9 mouse cellular contexts compared by ENCODE assay signal in the genomic region with DNA sequence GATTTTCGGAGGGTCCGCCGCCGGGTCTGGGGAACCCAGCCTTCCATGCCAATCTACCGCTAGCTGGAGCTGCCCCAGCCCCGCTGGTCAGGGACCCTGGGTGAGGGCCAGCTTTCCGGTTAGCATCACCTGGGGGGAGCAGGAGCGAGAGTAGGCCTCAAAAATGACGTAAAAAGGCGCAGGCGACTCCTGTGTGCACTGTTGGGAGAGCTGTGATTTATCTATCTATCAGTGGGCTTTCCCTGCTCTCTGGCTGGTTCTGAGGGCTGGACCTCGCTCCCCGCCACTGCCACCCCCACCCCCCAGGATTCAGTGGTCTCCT. TPM values are rescaled to one million over a fixed set of nuclear protein-coding genes. Genes with fewer than 3 reads are reported as not detected.
DNase-seq lines count a peak whose midpoint lies in the region; ATAC-seq and TF ChIP-seq lines count a peak whose summit lies in the region.
"Had no signal": no experiment of that assay in that cellular context is flagged by ENCODE, and none has a peak within 500 bp of the region (broad histone marks: within the 10 kb centered on the region; RNA-seq: fewer than 3 reads in every experiment).

No protein-coding gene starts in this region.

- no peak overlapping the region for H3K27ac ChIP-seq in heart, embryonic 14.5 days (replicated peaks in 1 of 2; ENCODE audit: control insufficient read depth in 1 of 2, insufficient read depth in 1 of 2, low read depth in 2 of 2, low read length in 2 of 2)
- peak overlapping the region; percentile 96 for H3K27ac ChIP-seq in hindbrain, embryonic 10.5 days
- H3K27ac ChIP-seq in midbrain, embryonic 11.5 days (ENCODE audit: low read depth, low read length): peak overlapping the region; percentile 72

- no peaks in the 10 kb centered on the region for H3K27me3 ChIP-seq in heart, embryonic 14.5 days (ENCODE audit: control insufficient read depth, insufficient read depth, low read length)
- H3K27me3 ChIP-seq in G1E (ENCODE audit: insufficient read depth, low read length): no peaks in the 10 kb centered on the region
- no peaks in the 10 kb centered on the region for H3K27me3 ChIP-seq in hindbrain, embryonic 10.5 days (ENCODE audit: insufficient read depth, poor library complexity, severe bottlenecking)
- no peaks in the 10 kb centered on the region for H3K27me3 ChIP-seq in midbrain, embryonic 11.5 days (ENCODE audit: control insufficient read depth, insufficient read depth, low read length)

- H3K4me2 ChIP-seq in heart, embryonic 14.5 days (ENCODE audit: low read length): peak overlapping the region; percentile 81
- H3K4me2 ChIP-seq in midbrain, embryonic 11.5 days: peak overlapping the region; percentile 74

- no peaks in the 10 kb centered on the region for H3K36me3 ChIP-seq in heart, embryonic 14.5 days (ENCODE audit: control insufficient read depth, insufficient read depth, low read length)
- no peaks in the 10 kb centered on the region for H3K36me3 ChIP-seq in G1E (replicated peaks)
- peaks cover 1% of the 10 kb centered on the region for H3K36me3 ChIP-seq in hindbrain, embryonic 10.5 days
- no peaks in the 10 kb centered on the region for H3K36me3 ChIP-seq in midbrain, embryonic 11.5 days (ENCODE audit: control insufficient read depth, insufficient read depth, low read length)

- DNase-seq in heart, postnatal 4 days: no peak
- DNase-seq in G1E (ENCODE audit: low spot score): no peak
- no peak for DNase-seq in hindbrain, embryonic 10.5 days (ENCODE audit: low spot score)
- DNase-seq in midbrain, embryonic 11.5 days (ENCODE audit: low spot score, missing footprints): no peak
- DNase-seq in right cerebral cortex, postnatal 25 days: no peak
- no peak for DNase-seq in urinary bladder, postnatal 10 days (ENCODE audit: low spot score)
- no peak for DNase-seq in embryo, embryonic 10 days (ENCODE audit: low spot score)

- H3K9me3 ChIP-seq in heart, embryonic 14.5 days (ENCODE audit: control insufficient read depth, low read length): no peaks in the 10 kb centered on the region
- peaks cover 17% of the 10 kb centered on the region for H3K9me3 ChIP-seq in G1E (replicated peaks)
- H3K9me3 ChIP-seq in hindbrain, embryonic 10.5 days: no peaks in the 10 kb centered on the region
- H3K9me3 ChIP-seq in midbrain, embryonic 11.5 days (ENCODE audit: control insufficient read depth, low read length): no peaks in the 10 kb centered on the region

- peak overlapping the region; percentile 83 for H3K9ac ChIP-seq in heart, embryonic 14.5 days (ENCODE audit: low read length)
- H3K9ac ChIP-seq in midbrain, embryonic 11.5 days (ENCODE audit: low read length): peak overlapping the region; percentile 93

- peak; percentile 57 for ATAC-seq in heart, embryonic 14.5 days (ENCODE audit: insufficient number of reproducible peaks, insufficient read depth, low FRiP score, low read depth)
- ATAC-seq in G1E (ENCODE audit: extremely low read depth, insufficient number of reproducible peaks, low FRiP score, poor library complexity, severe bottlenecking): no peak
- ATAC-seq in midbrain, embryonic 11.5 days (ENCODE audit: low FRiP score): peak; percentile 84

- TF ChIP-seq CTCF in G1E (IDR thresholded peaks at IDR 0.05; ENCODE audit: low read depth, low read length): no peak

- peak overlapping the region; percentile 70 to 89 for H3K4me3 ChIP-seq in heart, embryonic 14.5 days (ENCODE audit: control insufficient read depth in 1 of 2, insufficient read depth in 1 of 2, low read depth in 1 of 2, low read length in 2 of 2)
- H3K4me3 ChIP-seq in G1E (ENCODE audit: low read depth, low read length): peak overlapping the region; percentile 53; the same call in 1 of the 2 replicates
- peak overlapping the region; percentile 88 for H3K4me3 ChIP-seq in hindbrain, embryonic 10.5 days
- H3K4me3 ChIP-seq in midbrain, embryonic 11.5 days (ENCODE audit: low read depth, low read length): peak overlapping the region; percentile 78

- H3K4me1 ChIP-seq in heart, embryonic 14.5 days (ENCODE audit: control insufficient read depth in 2 of 2, insufficient read depth in 2 of 2, low read length in 2 of 2): no peaks in the 10 kb centered on the region; a peak in 1 of 4 replicates
- H3K4me1 ChIP-seq in G1E (ENCODE audit: insufficient read depth, low read depth, low read length): no peaks in the 10 kb centered on the region; the same call in 1 of the 2 replicates
- H3K4me1 ChIP-seq in hindbrain, embryonic 10.5 days (replicated peaks): peaks cover 26% of the 10 kb centered on the region
- peaks cover 5% of the 10 kb centered on the region; the same call in 1 of the 2 replicates for H3K4me1 ChIP-seq in midbrain, embryonic 11.5 days (ENCODE audit: control insufficient read depth, insufficient read depth, low read length)

- WGBS in heart, embryonic 14.5 days: 2% methylated on average over 13 of the region's 13 CpGs
- under 1% methylated on average over 13 of the region's 13 CpGs for WGBS in hindbrain, embryonic 10.5 days
- under 1% methylated on average over 13 of the region's 13 CpGs for WGBS in midbrain, embryonic 11.5 days

RNA-seq across cellular contexts. Expression of gene Uggt2, which starts 0.3 kb away (rescaled TPM):
- 9.2 and 10.4 TPM in 2 replicates for polyA plus RNA-seq in heart, embryonic 14.5 days (2014; fragmentation: Nextera tagmentation; extraction: Ambion mirVana)
- total RNA-seq in heart, postnatal 4 days (2021): 1 to 10 TPM; 5.5 to 7.9 TPM
- total RNA-seq in G1E (2014; fragmentation: Nextera tagmentation) (3.1 and 7.7 TPM in 2 replicates), G1E (2017) (0.55 and 0.58 TPM in 2 replicates)
- polyA plus RNA-seq in G1E (2012): 0.07 TPM in 1 of 2 replicates, not detected in the other
- 14.1 and 14.4 TPM in 2 replicates for polyA plus RNA-seq in hindbrain, embryonic 10.5 days (2016; fragmentation: Nextera tagmentation; extraction: Ambion mirVana)
- polyA plus RNA-seq in midbrain, embryonic 11.5 days (2014; fragmentation: Nextera tagmentation; extraction: Ambion mirVana): 15.1 and 17.8 TPM in 2 replicates

RNA-seq across cellular contexts. Expression of gene Hs6st3, which starts 38.6 kb away (rescaled TPM):
- polyA plus RNA-seq in heart, embryonic 14.5 days (2014; fragmentation: Nextera tagmentation; extraction: Ambion mirVana): 0.11 TPM in 1 of 2 replicates, not detected in the other
- under 1 TPM in 1 of 2 experiments, not detected in 1; 0.16 TPM for total RNA-seq in heart, postnatal 4 days (2021)
- total RNA-seq in G1E (2014; fragmentation: Nextera tagmentation): not detected in 2 replicates
- total RNA-seq in G1E (2017): 0.11 and 0.12 TPM in 2 replicates
- polyA plus RNA-seq in G1E (2012): not detected in 2 replicates
- 0.09 TPM in 1 of 2 replicates, not detected in the other for polyA plus RNA-seq in hindbrain, embryonic 10.5 days (2016; fragmentation: Nextera tagmentation; extraction: Ambion mirVana)
- polyA plus RNA-seq in midbrain, embryonic 11.5 days (2014; fragmentation: Nextera tagmentation; extraction: Ambion mirVana): 0.12 and 0.20 TPM in 2 replicates
- total RNA-seq: MEL had no signal

Comparison
In these comparisons a context has a peak if more than half of its experiments do, and no peak if none do; other contexts are left out.
1. H3K27ac ChIP-seq: peak in hindbrain, embryonic 10.5 days (single experiment) and midbrain, embryonic 11.5 days (single experiment); none in heart, embryonic 14.5 days (0 of 2).
2. Peak in every context shown above with its lines, with median percentiles within 50 percentile points of each other: H3K4me3 ChIP-seq.